Mouse (Mus musculus): ENCODE results near the gene Dzip1. TPM values are rescaled to one million over a fixed set of nuclear protein-coding genes. Genes with fewer than 3 reads are reported as not detected.

The Dzip1 gene
- polyA plus RNA-seq, 1 experiment = 0.56 TPM

GRCm38 (mm10) chr14:118834313-118834712 is 90.9 kb downstream of the Dzip1 start:
- no peak for TF ChIP-seq GATA1 (IDR thresholded peaks at IDR 0.05; ENCODE audit: low read length)

- no peak for TF ChIP-seq GATA1 (IDR thresholded peaks at IDR 0.05; ENCODE audit: low read length)
Observed at GRCm38 (mm10) chr14:118833241-118833640, 92.0 kb downstream of the Dzip1 start.

GRCm38 (mm10) chr14:118831597-118831996 is 93.7 kb downstream of the Dzip1 start:
- no peak for TF ChIP-seq GATA1 (IDR thresholded peaks at IDR 0.05; ENCODE audit: low read length)

GRCm38 (mm10) chr14:118829331-118830095 is 95.7 kb downstream of the Dzip1 start:
- no peak for TF ChIP-seq GATA1 (IDR thresholded peaks at IDR 0.05; ENCODE audit: low read length)

- TF ChIP-seq GATA1 (IDR thresholded peaks at IDR 0.05; ENCODE audit: low read length) = no peak
Observed at GRCm38 (mm10) chr14:118827283-118827904, 97.9 kb downstream of the Dzip1 start.

GRCm38 (mm10) chr14:118826346-118826745 is 98.9 kb downstream of the Dzip1 start:
- no peak for TF ChIP-seq GATA1 (IDR thresholded peaks at IDR 0.05; ENCODE audit: low read length)

Other genes with a start within 250 kb of the Dzip1 start
- gene Abcc4, start 219.2 kb downstream of the Dzip1 start, polyA plus RNA-seq (2012) = 7.6 and 7.8 TPM in 2 replicates
- gene Cldn10, start 137.6 kb downstream of the Dzip1 start, polyA plus RNA-seq (2012) = not detected in 2 replicates
- gene Dnajc3, start 12.5 kb upstream of the Dzip1 start, polyA plus RNA-seq (2012) = 2.5 and 4.2 TPM in 2 replicates
- 0.05 TPM in 1 of 2 replicates, not detected in the other for gene Uggt2, start 174.0 kb upstream of the Dzip1 start, polyA plus RNA-seq (2012)
- gene Hs6st3, start 212.9 kb upstream of the Dzip1 start, polyA plus RNA-seq (2012) = not detected in 2 replicates